Mouse (Mus musculus): ENCODE results near the gene Mbnl2.

DNA sequence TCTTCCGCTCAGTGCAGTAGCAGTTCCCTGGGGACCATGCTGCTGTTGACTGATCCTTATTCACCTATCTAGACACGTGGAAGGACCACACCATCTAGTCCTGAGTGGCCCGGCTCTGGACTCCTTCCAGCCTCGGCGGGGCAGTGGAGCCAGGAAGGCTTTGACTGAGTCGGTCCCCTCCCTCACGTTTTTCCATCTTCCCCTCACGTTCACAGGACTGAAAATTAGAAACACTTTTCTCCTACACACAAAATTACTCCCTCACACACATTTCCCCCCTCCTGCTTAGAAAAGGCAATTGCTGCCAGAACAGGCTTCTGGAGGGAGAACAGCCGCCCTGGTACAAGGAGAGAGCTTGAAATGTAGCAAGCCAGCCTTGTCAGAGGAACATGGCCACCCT, 13.6 kb downstream of the Mbnl2 start:
- TF ChIP-seq MAX (IDR thresholded peaks at IDR 0.05; ENCODE audit: low read length), result no peak
- no peak for TF ChIP-seq CTCF (conservative IDR thresholded peaks at IDR 0.05 in 1 of 2, IDR thresholded peaks at IDR 0.05 in 1 of 2; ENCODE audit: low read depth in 2 of 2, low read length in 2 of 2)
- TF ChIP-seq MYC (IDR thresholded peaks at IDR 0.05; ENCODE audit: low read depth, low read length), result no peak
- no peak for TF ChIP-seq EP300 (IDR thresholded peaks at IDR 0.05; ENCODE audit: low read length)
- TF ChIP-seq ZKSCAN1 (IDR thresholded peaks at IDR 0.05; ENCODE audit: borderline replicate concordance, low read depth, low read length), result no peak
- no peak for TF ChIP-seq POLR2A (IDR thresholded peaks at IDR 0.05; ENCODE audit: low read depth, low read length)

All from CH12.LX (cell line).